Comparison of ENCODE assay signal across 15 mouse cellular contexts in the genomic region with DNA sequence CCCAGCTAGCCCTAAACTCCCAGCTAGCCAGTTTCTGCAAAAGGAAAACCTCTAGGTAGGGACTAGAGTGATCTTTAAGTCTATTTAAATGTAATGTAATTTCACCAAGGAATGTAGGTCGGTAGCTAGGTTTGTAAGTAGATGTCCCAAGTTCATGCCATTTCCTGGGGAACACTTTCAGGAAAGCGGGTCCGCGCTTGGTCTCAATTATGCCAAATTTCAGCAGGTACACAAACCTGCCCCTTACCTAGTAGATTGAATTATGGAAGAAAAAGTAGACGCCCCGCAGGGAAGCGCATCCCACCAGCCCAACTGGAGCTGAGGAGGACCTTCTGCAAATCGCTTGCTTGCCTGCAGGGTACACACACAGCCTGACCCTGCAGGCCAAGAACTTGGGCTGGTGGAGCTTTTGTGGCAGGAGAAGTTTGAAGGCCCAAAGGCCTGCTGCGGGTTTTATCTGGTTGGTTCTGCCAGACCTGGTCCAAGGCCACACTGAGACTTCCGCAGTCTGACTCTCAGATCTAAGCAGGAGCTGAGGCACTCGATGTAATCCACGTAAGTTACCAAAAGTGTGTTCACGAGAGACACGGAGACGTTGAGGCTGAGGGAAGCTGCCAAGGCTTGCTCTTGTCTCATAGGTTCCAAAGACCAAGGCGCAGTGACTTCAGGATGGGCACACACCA. TPM values are rescaled to one million over a fixed set of nuclear protein-coding genes. Genes with fewer than 3 reads are reported as not detected.
DNase-seq lines count a peak whose midpoint lies in the region; ATAC-seq and TF ChIP-seq lines count a peak whose summit lies in the region.
"Had no signal": no experiment of that assay in that cellular context is flagged by ENCODE, and none has a peak within 500 bp of the region (broad histone marks: within the 10 kb centered on the region; RNA-seq: fewer than 3 reads in every experiment).

No protein-coding gene starts in this region.

- H3K4me3 ChIP-seq in embryonic facial prominence, embryonic 10.5 days, result peak overlapping the region; percentile 39
- H3K4me3 ChIP-seq in hindbrain, embryonic 12.5 days, result no peak overlapping the region
- H3K4me3 ChIP-seq in midbrain, embryonic 15.5 days, result no peak overlapping the region

- no peak for TF ChIP-seq CTCF in brain, embryonic 14.5 days (IDR thresholded peaks at IDR 0.05; ENCODE audit: borderline replicate concordance, extremely low read depth, insufficient read depth, insufficient read length)

- ATAC-seq in hindbrain, embryonic 12.5 days (ENCODE audit: low FRiP score), result no peak
- no peak for ATAC-seq in midbrain, embryonic 15.5 days (replicated peaks)
- no peak for ATAC-seq in megakaryocyte-erythroid progenitor cell, adult 5-6 weeks (replicated peaks; ENCODE audit: low FRiP score, low TSS enrichment, poor library complexity, severe bottlenecking)
- ATAC-seq: activated CD4-positive, CD25-positive, alpha-beta regulatory T cell, adult 4 months had no signal

- H3K4me1 ChIP-seq in embryonic facial prominence, embryonic 10.5 days, result peaks cover 40% of the 10 kb centered on the region
- H3K4me1 ChIP-seq in hindbrain, embryonic 12.5 days, result peaks cover 38% of the 10 kb centered on the region
- H3K4me1 ChIP-seq in midbrain, embryonic 15.5 days, result peaks cover 32% of the 10 kb centered on the region

- 9% methylated on average over 16 of the region's 16 CpGs for WGBS in embryonic facial prominence, embryonic 10.5 days
- 16% methylated on average over 16 of the region's 16 CpGs for WGBS in hindbrain, embryonic 12.5 days
- WGBS in midbrain, embryonic 15.5 days, result 36% methylated on average over 16 of the region's 16 CpGs

- H3K27me3 ChIP-seq in embryonic facial prominence, embryonic 10.5 days (replicated peaks; ENCODE audit: low read depth, poor library complexity, severe bottlenecking), result peaks cover 90% of the 10 kb centered on the region
- peaks cover 78% of the 10 kb centered on the region for H3K27me3 ChIP-seq in hindbrain, embryonic 12.5 days
- peaks cover 41% of the 10 kb centered on the region for H3K27me3 ChIP-seq in midbrain, embryonic 15.5 days (replicated peaks)

- no peak overlapping the region for H3K9ac ChIP-seq in hindbrain, embryonic 12.5 days
- H3K9ac ChIP-seq in midbrain, embryonic 15.5 days, result no peak overlapping the region

- H3K27ac ChIP-seq in embryonic facial prominence, embryonic 10.5 days (replicated peaks), result no peak overlapping the region
- no peak overlapping the region for H3K27ac ChIP-seq in hindbrain, embryonic 12.5 days
- H3K27ac ChIP-seq in midbrain, embryonic 15.5 days, result no peak overlapping the region
- H3K27ac ChIP-seq: layer of hippocampus, adult 2 months had no signal

- TF ChIP-seq POLR2A in brain, embryonic 14.5 days (IDR thresholded peaks at IDR 0.05; ENCODE audit: borderline replicate concordance, extremely low read depth, insufficient read depth, insufficient read length, poor library complexity, severe bottlenecking), result no peak

- peak overlapping the region; percentile 41 for H3K4me2 ChIP-seq in hindbrain, embryonic 12.5 days (replicated peaks)
- peak overlapping the region; percentile 35 for H3K4me2 ChIP-seq in midbrain, embryonic 15.5 days

- DNase-seq in brain, embryonic 14.5 days (ENCODE audit: low read depth), result peak; percentile 23
- no peak for DNase-seq in embryonic facial prominence, embryonic 10.5 days (ENCODE audit: low spot score)
- no peak for DNase-seq in cerebellum, adult 11 months
- DNase-seq in urinary bladder, postnatal 14 days (ENCODE audit: low spot score), result no peak
- DNase-seq: gastrocnemius, postnatal 36 days; thymus, adult 18-20 months had no signal

- H3K36me3 ChIP-seq in embryonic facial prominence, embryonic 10.5 days (replicated peaks), result no peaks in the 10 kb centered on the region
- H3K36me3 ChIP-seq in hindbrain, embryonic 12.5 days, result no peaks in the 10 kb centered on the region
- no peaks in the 10 kb centered on the region for H3K36me3 ChIP-seq in midbrain, embryonic 15.5 days (replicated peaks)

- no peaks in the 10 kb centered on the region for H3K9me3 ChIP-seq in embryonic facial prominence, embryonic 10.5 days
- H3K9me3 ChIP-seq in hindbrain, embryonic 12.5 days (replicated peaks), result no peaks in the 10 kb centered on the region
- no peaks in the 10 kb centered on the region for H3K9me3 ChIP-seq in midbrain, embryonic 15.5 days

RNA-seq across cellular contexts. Expression of a gene that starts 11.6 kb away (rescaled TPM):
- polyA plus RNA-seq in brain, embryonic 14.5 days (2012; rRNA removed), result 28.5 and 31.1 TPM in 2 replicates
- polyA plus RNA-seq in embryonic facial prominence, embryonic 10.5 days (2016; fragmentation: Nextera tagmentation; extraction: Ambion mirVana), result 2.5 and 3.2 TPM in 2 replicates
- polyA plus RNA-seq in hindbrain, embryonic 12.5 days (2016; fragmentation: Nextera tagmentation; extraction: Ambion mirVana), result 16.2 TPM in 2 replicates
- polyA plus RNA-seq in midbrain, embryonic 15.5 days (2015; fragmentation: Nextera tagmentation; extraction: Ambion mirVana), result 9.8 and 11.6 TPM in 2 replicates
- total RNA-seq in megakaryocyte-erythroid progenitor cell, adult 5-6 weeks (2014; fragmentation: Nextera tagmentation), result not detected in 2 replicates
- not detected in 2 replicates for total RNA-seq in megakaryocyte-erythroid progenitor cell, adult 5-6 weeks (2017)
- total RNA-seq: gastrocnemius, postnatal 36 days; hematopoietic stem cell, adult 5-6 weeks; liver, adult 2 months had no signal
- polyA plus RNA-seq: activated CD4-positive, CD25-positive, alpha-beta regulatory T cell, adult 4 months; liver, adult 2 months; spleen, adult 2 months had no signal

RNA-seq across cellular contexts. Expression of a gene that starts 41.6 kb away (rescaled TPM):
- polyA plus RNA-seq in brain, embryonic 14.5 days (2012; rRNA removed), result not detected in 2 replicates
- not detected in 2 replicates for polyA plus RNA-seq in embryonic facial prominence, embryonic 10.5 days (2016; fragmentation: Nextera tagmentation; extraction: Ambion mirVana)
- not detected in 2 replicates for polyA plus RNA-seq in hindbrain, embryonic 12.5 days (2016; fragmentation: Nextera tagmentation; extraction: Ambion mirVana)
- polyA plus RNA-seq in midbrain, embryonic 15.5 days (2015; fragmentation: Nextera tagmentation; extraction: Ambion mirVana), result not detected in 2 replicates
- not detected in 2 replicates for total RNA-seq in megakaryocyte-erythroid progenitor cell, adult 5-6 weeks (2014; fragmentation: Nextera tagmentation)
- total RNA-seq in megakaryocyte-erythroid progenitor cell, adult 5-6 weeks (2017), result not detected in 2 replicates
- total RNA-seq: ES-E14; gastrocnemius, postnatal 36 days; hematopoietic stem cell, adult 5-6 weeks; layer of hippocampus, adult 2 months; liver, adult 2 months had no signal
- polyA plus RNA-seq: activated CD4-positive, CD25-positive, alpha-beta regulatory T cell, adult 4 months; liver, adult 2 months; spleen, adult 2 months had no signal
